Mouse (Mus musculus) liver, adult 2 months (tissue): Measurements from ENCODE around the gene Ykt6. TPM values are rescaled to one million over a fixed set of nuclear protein-coding genes. Genes with fewer than 3 reads are reported as not detected.
"Not testable (repeated sequence)": the region's sequence is repeated elsewhere in the genome, so short reads cannot be mapped to it uniquely, and the experiment has no call there.

ENCODE experiments used
- DNase-seq: peaks from one replicate; pipeline ENCODE4 v3.0.0-alpha.2; 2011; ENCODE audit warnings: low read depth, low spot score; ENCODE audit errors: extremely low read depth
- H3K27ac ChIP-seq: fragments of 200-500 bp; replicated peaks from 2 replicates; pipeline ENCODE4 v1.5.1; 2012; ENCODE audit warnings: low read depth, mild to moderate bottlenecking, control low read depth, inconsistent platforms, low read length; ENCODE audit not compliant: insufficient read depth
- H3K27me3 ChIP-seq: fragments of 200-500 bp; 2 replicates; pipeline ENCODE4 v1.6.1; 2012; ENCODE audit warnings: mild to moderate bottlenecking, moderate library complexity, low read length, inconsistent platforms; ENCODE audit not compliant: control insufficient read depth, insufficient read depth
- H3K36me3 ChIP-seq: fragments of 200-500 bp; 2 replicates; pipeline ENCODE4 v1.6.1; 2012; ENCODE audit warnings: low read length, inconsistent platforms; ENCODE audit not compliant: control insufficient read depth, insufficient read depth
- H3K4me1 ChIP-seq: fragments of 200-500 bp; 2 replicates; pipeline ENCODE4 v1.6.1; 2011; ENCODE audit warnings: low read length; ENCODE audit not compliant: control insufficient read depth, insufficient read depth
- H3K4me3 ChIP-seq: fragments of 200-500 bp; 2 replicates; pipeline ENCODE4 v1.5.1; 2011; ENCODE audit warnings: low read depth, mild to moderate bottlenecking, control low read depth, low read length, moderate library complexity; ENCODE audit not compliant: insufficient read depth
- H3K79me2 ChIP-seq: fragments of 200-500 bp; 2 replicates; pipeline ENCODE4 v1.6.1; 2012; ENCODE audit warnings: inconsistent platforms, mild to moderate bottlenecking, low read length, moderate library complexity; ENCODE audit not compliant: control insufficient read depth, insufficient read depth
- H3K9ac ChIP-seq: fragments of 200-500 bp; 2 replicates; pipeline ENCODE4 v1.6.1; 2012; ENCODE audit warnings: low read depth, mild to moderate bottlenecking, control low read depth, inconsistent platforms, low read length
- CTCF ChIP-seq: fragments of 200-500 bp; IDR thresholded peaks from 2 replicates; pipeline ENCODE4 v1.5.1; 2011; ENCODE audit warnings: low read depth, low read length, control low read depth
- POLR2A ChIP-seq: fragments of 200-500 bp; IDR thresholded peaks from 2 replicates; pipeline ENCODE4 v1.6.1; 2011; ENCODE audit warnings: low read length, control low read depth; ENCODE audit not compliant: insufficient read depth; ENCODE audit errors: extremely low read depth
- WGBS: fragments of 180-500 bp; shearing (Covaris S2); methylation state at CpG from one replicate; pipeline ENCODE4 v1.1.7; 2018; 5-methylcytosine and 5-hydroxymethylcytosine counted together
- polyA plus RNA-seq: library from polyadenylated mRNA; depleted of rRNA; stranded (reverse); fragments of >200 nt; gene quantifications from 2 replicates; pipeline ENCODE4 v1.2.3, GENCODE M21; 2012
- total RNA-seq: library from RNA; depleted of rRNA; stranded (reverse); fragments of >200 nt; gene quantifications from 2 replicates; pipeline ENCODE4 v1.2.3, GENCODE M21; 2014

The Ykt6 gene
- total and polyA plus RNA-seq, 2 experiments, result 37.4 to 41.8 TPM

GRCm38 (mm10) chr11:6007010-6007778 is 51.7 kb downstream of the Ykt6 start:
- H3K79me2 ChIP-seq, H3K27me3 ChIP-seq, H3K36me3 ChIP-seq: not testable (repeated sequence)
- DNase-seq, result peak; percentile 42
- TF ChIP-seq POLR2A, result 0 out of 2 replicates have a peak, but pooled peaks have one; percentile 36
- H3K27ac ChIP-seq, result peak overlapping the region; percentile 97
- 6% methylated on average over 22 of the region's 49 CpGs for WGBS
- H3K4me3 ChIP-seq, result peak overlapping the region; percentile 84
- peak overlapping the region; percentile 92 for H3K9ac ChIP-seq
- H3K4me1 ChIP-seq, result peaks cover 17% of the 10 kb centered on the region

DNA sequence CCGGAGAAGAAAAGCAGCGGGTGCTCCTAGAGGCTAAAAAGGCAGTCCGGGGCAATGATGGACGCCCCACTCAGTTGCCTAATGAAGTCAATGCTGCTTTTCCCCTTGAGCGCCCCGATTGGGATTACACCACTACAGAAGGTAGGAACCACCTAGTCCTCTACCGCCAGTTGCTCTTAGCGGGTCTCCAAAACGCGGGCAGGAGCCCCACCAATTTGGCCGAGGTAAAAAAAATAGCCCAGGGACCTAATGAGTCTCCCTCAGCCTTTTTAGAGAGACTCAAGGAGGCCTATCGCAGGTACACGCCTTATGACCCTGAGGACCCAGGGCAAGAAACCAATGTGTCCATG is 52.3 kb downstream of the Ykt6 start:
- WGBS, result 20% methylated on average over 10 of the region's 13 CpGs
- Histone ChIP-seq H3K9ac (peak overlapping the region; percentile 84), H3K4me1 (peaks cover 12% of the 10 kb centered on the region), H3K27ac (peak overlapping the region; percentile 81), H3K4me3 (peak overlapping the region; percentile 60)
- not testable (repeated sequence) for H3K27me3 ChIP-seq, H3K36me3 ChIP-seq, DNase-seq, H3K79me2 ChIP-seq

GRCm38 (mm10) chr11:6010751-6011482 is 55.4 kb downstream of the Ykt6 start:
- H3K36me3 ChIP-seq, H3K4me1 ChIP-seq, H3K27me3 ChIP-seq, H3K79me2 ChIP-seq, DNase-seq, H3K4me3 ChIP-seq, H3K9ac ChIP-seq: not testable (repeated sequence)
- peak overlapping the region; percentile 24 for H3K27ac ChIP-seq
- WGBS, result 66% methylated on average over 3 of the region's 18 CpGs

GRCm38 (mm10) chr11:6011879-6012278 is 56.4 kb downstream of the Ykt6 start:
- peaks cover 5% of the 10 kb centered on the region; the same call in 1 of the 2 replicates for H3K36me3 ChIP-seq
- peak overlapping the region; percentile 24 for H3K27ac ChIP-seq
- 0 out of 2 replicates have a peak, but pooled peaks have one; percentile 0 for TF ChIP-seq CTCF
- TF ChIP-seq POLR2A, result peak; percentile 25; the same call in 1 of the 2 replicates
- no peaks in the 10 kb centered on the region for H3K27me3 ChIP-seq
- no peaks in the 10 kb centered on the region for H3K79me2 ChIP-seq
- no peak overlapping the region for H3K9ac ChIP-seq
- no peaks in the 10 kb centered on the region for H3K4me1 ChIP-seq
- H3K4me3 ChIP-seq, result no peak overlapping the region
- DNase-seq, result peak; percentile 53
- WGBS, result 49% methylated on average over 3 of the region's 3 CpGs

- WGBS, result 53% methylated on average over 2 of the region's 2 CpGs
- H3K27me3 ChIP-seq, result no peaks in the 10 kb centered on the region
- peaks cover 5% of the 10 kb centered on the region; the same call in 1 of the 2 replicates for H3K36me3 ChIP-seq
- no peaks in the 10 kb centered on the region for H3K4me1 ChIP-seq
- TF ChIP-seq CTCF (peak; percentile 25; the same call in 1 of the 2 replicates), POLR2A (no peak)
- no peak for DNase-seq
- H3K9ac ChIP-seq, result no peak overlapping the region
- H3K27ac ChIP-seq, result no peak overlapping the region
- H3K4me3 ChIP-seq, result no peak overlapping the region
- H3K79me2 ChIP-seq, result no peaks in the 10 kb centered on the region
These were observed 57.9 kb downstream of the Ykt6 start for GRCm38 (mm10) chr11:6013359-6013758.

- Histone ChIP-seq H3K9ac (no peak overlapping the region), H3K27ac (no peak overlapping the region), H3K4me3 (no peak overlapping the region), H3K36me3 (peaks cover 3% of the 10 kb centered on the region; the same call in 1 of the 2 replicates), H3K27me3 (no peaks in the 10 kb centered on the region), H3K4me1 (no peaks in the 10 kb centered on the region), H3K79me2 (no peaks in the 10 kb centered on the region)
- no peak for DNase-seq
- TF ChIP-seq CTCF (no peak), POLR2A (no peak)
- 70% methylated on average over 6 of the region's 6 CpGs for WGBS
These were observed 59.5 kb downstream of the Ykt6 start for GRCm38 (mm10) chr11:6015011-6015431.
